In genomic region chr7:130380769-130381355, GRCm38 (mm10) we compare ENCODE assay signal across 8 mouse cellular contexts.
DNase-seq lines count a peak whose midpoint lies in the region; ATAC-seq and TF ChIP-seq lines count a peak whose summit lies in the region.

No protein-coding gene starts in this region.

- DNase-seq in frontal cortex, postnatal 14 days (ENCODE audit: low spot score in 2 of 2) = no peak
- no peak for DNase-seq in lung, embryonic 14.5 days
- no peak for DNase-seq in lung, adult 2 months
- peak; percentile 85 to 86 for DNase-seq in cerebellum, postnatal 25 days
- peak; percentile 32 for DNase-seq in lung, postnatal 14 days
- no peak for DNase-seq in spleen, postnatal 10 days (ENCODE audit: low spot score in 2 of 2)

- TF ChIP-seq CTCF in lung, embryonic 14.5 days (IDR thresholded peaks at IDR 0.05; ENCODE audit: low read depth) = peak; percentile 57
- no peak for TF ChIP-seq CTCF in lung, adult 2 months (IDR thresholded peaks at IDR 0.05; ENCODE audit: insufficient read depth, low read length)

- no peak overlapping the region for H3K9ac ChIP-seq in lung, embryonic 14.5 days
- no peak overlapping the region for H3K9ac ChIP-seq in intestine, embryonic 15.5 days

- peak; percentile 32 for ATAC-seq in frontal cortex, adult (ENCODE audit: low TSS enrichment)
- no peak for ATAC-seq in lung, embryonic 14.5 days (ENCODE audit: insufficient read depth)
- ATAC-seq in intestine, embryonic 15.5 days = no peak

- TF ChIP-seq POLR2A in lung, adult 2 months (IDR thresholded peaks at IDR 0.05; ENCODE audit: borderline replicate concordance, extremely low read depth, low read depth, low read length) = no peak

- H3K27me3 ChIP-seq in lung, embryonic 14.5 days (ENCODE audit: insufficient read depth, low read length) = no peaks in the 10 kb centered on the region
- H3K27me3 ChIP-seq in intestine, embryonic 15.5 days (replicated peaks) = no peaks in the 10 kb centered on the region

- no peaks in the 10 kb centered on the region for H3K4me1 ChIP-seq in lung, embryonic 14.5 days (ENCODE audit: insufficient read depth)
- no peaks in the 10 kb centered on the region for H3K4me1 ChIP-seq in lung, adult 2 months (ENCODE audit: control insufficient read depth, insufficient read depth, low read length)
- H3K4me1 ChIP-seq in intestine, embryonic 15.5 days (replicated peaks) = no peaks in the 10 kb centered on the region

- H3K4me2 ChIP-seq in lung, embryonic 14.5 days = no peak overlapping the region
- no peak overlapping the region for H3K4me2 ChIP-seq in intestine, embryonic 15.5 days (replicated peaks)

- H3K9me3 ChIP-seq in lung, embryonic 14.5 days (ENCODE audit: low read depth, low read length) = no peaks in the 10 kb centered on the region
- H3K9me3 ChIP-seq in intestine, embryonic 15.5 days = no peaks in the 10 kb centered on the region

- H3K36me3 ChIP-seq in lung, embryonic 14.5 days (ENCODE audit: insufficient read depth) = no peaks in the 10 kb centered on the region
- no peaks in the 10 kb centered on the region for H3K36me3 ChIP-seq in intestine, embryonic 15.5 days

- no peak overlapping the region for H3K4me3 ChIP-seq in lung, embryonic 14.5 days (ENCODE audit: low read depth, low read length)
- H3K4me3 ChIP-seq in lung, adult 2 months (replicated peaks; ENCODE audit: extremely low read depth, low read depth, low read length) = no peak overlapping the region
- H3K4me3 ChIP-seq in intestine, embryonic 15.5 days (replicated peaks) = no peak overlapping the region

- H3K27ac ChIP-seq in lung, embryonic 14.5 days (ENCODE audit: low read depth) = no peak overlapping the region
- H3K27ac ChIP-seq in intestine, embryonic 15.5 days = no peak overlapping the region

- 85% methylated on average over 8 of the region's 8 CpGs for WGBS in lung, embryonic 14.5 days
- WGBS in lung, adult 2 months = 86% methylated on average over 8 of the region's 8 CpGs
- WGBS in intestine, embryonic 15.5 days = 85% methylated on average over 8 of the region's 8 CpGs

Comparison
In these comparisons a context has a peak if more than half of its experiments do, and no peak if none do; other contexts are left out.
1. DNase-seq: peak in cerebellum, postnatal 25 days (2 of 2) and lung, postnatal 14 days (single experiment); none in frontal cortex, postnatal 14 days (0 of 2), lung, embryonic 14.5 days (single experiment), lung, adult 2 months (single experiment) and spleen, postnatal 10 days (0 of 2).